Mouse (Mus musculus): ENCODE results near the gene Serpina3c. TPM values are rescaled to one million over a fixed set of nuclear protein-coding genes. Genes with fewer than 3 reads are reported as not detected.

Serpina3c gene
- polyA plus RNA-seq, 1 experiment from 2014 or later = 0.08 TPM

GRCm38 (mm10) chr12:104153041-104153645 lies 527 bp downstream of the Serpina3c start:
- H3K27me3 ChIP-seq (ENCODE audit: control insufficient read depth, insufficient read depth, low read depth, low read length) = no peaks in the 10 kb centered on the region
- no peak overlapping the region for H3K27ac ChIP-seq (ENCODE audit: low read length)
- no peak for ATAC-seq
- H3K9ac ChIP-seq (ENCODE audit: low read depth, low read length) = no peak overlapping the region
- no peak overlapping the region for H3K4me2 ChIP-seq (ENCODE audit: low read length)
- no peaks in the 10 kb centered on the region for H3K4me1 ChIP-seq (ENCODE audit: control insufficient read depth, insufficient read depth, low read length)
- no peak overlapping the region for H3K4me3 ChIP-seq (ENCODE audit: low read depth, low read length)
- H3K36me3 ChIP-seq (ENCODE audit: control insufficient read depth, insufficient read depth, low read length) = no peaks in the 10 kb centered on the region
- WGBS = 80% methylated on average over 3 of the region's 3 CpGs
- H3K9me3 ChIP-seq (replicated peaks; ENCODE audit: control insufficient read depth, low read length, poor library complexity, severe bottlenecking) = no peaks in the 10 kb centered on the region

GRCm38 (mm10) chr12:104151989-104152388 lies 1.7 kb downstream of the Serpina3c start:
- WGBS = 90% methylated on average over 2 of the region's 2 CpGs
- no peak for ATAC-seq

GRCm38 (mm10) chr12:104145571-104145970 lies 8.1 kb downstream of the Serpina3c start:
- H3K4me3 ChIP-seq (ENCODE audit: low read depth, low read length) = no peak overlapping the region
- no peak overlapping the region for H3K27ac ChIP-seq (ENCODE audit: low read length)
- H3K36me3 ChIP-seq (ENCODE audit: control insufficient read depth, insufficient read depth, low read length) = no peaks in the 10 kb centered on the region
- WGBS = 75% methylated on average over 2 of the region's 2 CpGs
- no peaks in the 10 kb centered on the region for H3K27me3 ChIP-seq (ENCODE audit: control insufficient read depth, insufficient read depth, low read depth, low read length)
- H3K9ac ChIP-seq (ENCODE audit: low read depth, low read length) = no peak overlapping the region
- no peaks in the 10 kb centered on the region for H3K9me3 ChIP-seq (replicated peaks; ENCODE audit: control insufficient read depth, low read length, poor library complexity, severe bottlenecking)
- no peaks in the 10 kb centered on the region for H3K4me1 ChIP-seq (ENCODE audit: control insufficient read depth, insufficient read depth, low read length)
- no peak for ATAC-seq
- no peak overlapping the region for H3K4me2 ChIP-seq (ENCODE audit: low read length)

More at GRCm38 (mm10) chr12:104151989-104152388, 1.7 kb downstream of the Serpina3c start:
- Histone ChIP-seq H3K4me3 (ENCODE audit: low read depth, low read length) (no peak overlapping the region), H3K9me3 (replicated peaks; ENCODE audit: control insufficient read depth, low read length, poor library complexity, severe bottlenecking) (no peaks in the 10 kb centered on the region), H3K9ac (ENCODE audit: low read depth, low read length) (no peak overlapping the region), H3K4me2 (ENCODE audit: low read length) (no peak overlapping the region), H3K27me3 (ENCODE audit: control insufficient read depth, insufficient read depth, low read depth, low read length) (no peaks in the 10 kb centered on the region), H3K27ac (ENCODE audit: low read length) (no peak overlapping the region), H3K36me3 (ENCODE audit: control insufficient read depth, insufficient read depth, low read length) (no peaks in the 10 kb centered on the region), H3K4me1 (ENCODE audit: control insufficient read depth, insufficient read depth, low read length) (no peaks in the 10 kb centered on the region)

- ATAC-seq = no peak
- Histone ChIP-seq H3K9ac (ENCODE audit: low read depth, low read length) (no peak overlapping the region), H3K27me3 (ENCODE audit: control insufficient read depth, insufficient read depth, low read depth, low read length) (no peaks in the 10 kb centered on the region), H3K4me2 (ENCODE audit: low read length) (no peak overlapping the region), H3K9me3 (replicated peaks; ENCODE audit: control insufficient read depth, low read length, poor library complexity, severe bottlenecking) (no peaks in the 10 kb centered on the region), H3K4me1 (ENCODE audit: control insufficient read depth, insufficient read depth, low read length) (no peaks in the 10 kb centered on the region), H3K27ac (ENCODE audit: low read length) (no peak overlapping the region), H3K4me3 (ENCODE audit: low read depth, low read length) (no peak overlapping the region), H3K36me3 (ENCODE audit: control insufficient read depth, insufficient read depth, low read length) (no peaks in the 10 kb centered on the region)
- 86% methylated on average over 1 of the region's 1 CpGs for WGBS
Observed at GRCm38 (mm10) chr12:104143286-104143685, 10.4 kb downstream of the Serpina3c start.

GRCm38 (mm10) chr12:104142427-104142826 lies 11.2 kb downstream of the Serpina3c start:
- Histone ChIP-seq H3K4me1 (ENCODE audit: control insufficient read depth, insufficient read depth, low read length) (no peaks in the 10 kb centered on the region), H3K36me3 (ENCODE audit: control insufficient read depth, insufficient read depth, low read length) (no peaks in the 10 kb centered on the region), H3K4me3 (ENCODE audit: low read depth, low read length) (no peak overlapping the region), H3K4me2 (ENCODE audit: low read length) (no peak overlapping the region), H3K27me3 (ENCODE audit: control insufficient read depth, insufficient read depth, low read depth, low read length) (no peaks in the 10 kb centered on the region), H3K27ac (ENCODE audit: low read length) (no peak overlapping the region), H3K9me3 (replicated peaks; ENCODE audit: control insufficient read depth, low read length, poor library complexity, severe bottlenecking) (no peaks in the 10 kb centered on the region), H3K9ac (ENCODE audit: low read depth, low read length) (no peak overlapping the region)
- ATAC-seq = no peak
- 73% methylated on average over 1 of the region's 1 CpGs for WGBS

GRCm38 (mm10) chr12:104141506-104141905 lies 12.2 kb downstream of the Serpina3c start:
- Histone ChIP-seq H3K27me3 (ENCODE audit: control insufficient read depth, insufficient read depth, low read depth, low read length) (no peaks in the 10 kb centered on the region), H3K4me3 (ENCODE audit: low read depth, low read length) (no peak overlapping the region), H3K4me1 (ENCODE audit: control insufficient read depth, insufficient read depth, low read length) (no peaks in the 10 kb centered on the region), H3K36me3 (ENCODE audit: control insufficient read depth, insufficient read depth, low read length) (no peaks in the 10 kb centered on the region), H3K27ac (ENCODE audit: low read length) (no peak overlapping the region), H3K9me3 (replicated peaks; ENCODE audit: control insufficient read depth, low read length, poor library complexity, severe bottlenecking) (no peaks in the 10 kb centered on the region), H3K9ac (ENCODE audit: low read depth, low read length) (no peak overlapping the region), H3K4me2 (ENCODE audit: low read length) (no peak overlapping the region)
- WGBS = 84% methylated on average over 1 of the region's 1 CpGs
- no peak for ATAC-seq

- Histone ChIP-seq H3K4me1 (ENCODE audit: control insufficient read depth, insufficient read depth, low read length) (no peaks in the 10 kb centered on the region), H3K27ac (ENCODE audit: low read length) (no peak overlapping the region), H3K4me2 (ENCODE audit: low read length) (no peak overlapping the region), H3K36me3 (ENCODE audit: control insufficient read depth, insufficient read depth, low read length) (no peaks in the 10 kb centered on the region), H3K27me3 (ENCODE audit: control insufficient read depth, insufficient read depth, low read depth, low read length) (no peaks in the 10 kb centered on the region), H3K9me3 (replicated peaks; ENCODE audit: control insufficient read depth, low read length, poor library complexity, severe bottlenecking) (no peaks in the 10 kb centered on the region), H3K4me3 (ENCODE audit: low read depth, low read length) (no peak overlapping the region), H3K9ac (ENCODE audit: low read depth, low read length) (no peak overlapping the region)
- no peak for ATAC-seq
- whole genome bisulfite sequencing = 92% methylated on average over 4 of the region's 4 CpGs
Observed at GRCm38 (mm10) chr12:104140543-104141103, 13.0 kb downstream of the Serpina3c start.

- no peaks in the 10 kb centered on the region for H3K36me3 ChIP-seq (ENCODE audit: control insufficient read depth, insufficient read depth, low read length)
- no peak overlapping the region for H3K4me2 ChIP-seq (ENCODE audit: low read length)
- WGBS = 86% methylated on average over 2 of the region's 2 CpGs
- no peak overlapping the region for H3K4me3 ChIP-seq (ENCODE audit: low read depth, low read length)
- ATAC-seq = no peak
- H3K4me1 ChIP-seq (ENCODE audit: control insufficient read depth, insufficient read depth, low read length) = no peaks in the 10 kb centered on the region
- no peaks in the 10 kb centered on the region for H3K9me3 ChIP-seq (replicated peaks; ENCODE audit: control insufficient read depth, low read length, poor library complexity, severe bottlenecking)
- no peaks in the 10 kb centered on the region for H3K27me3 ChIP-seq (ENCODE audit: control insufficient read depth, insufficient read depth, low read depth, low read length)
- H3K9ac ChIP-seq (ENCODE audit: low read depth, low read length) = no peak overlapping the region
- no peak overlapping the region for H3K27ac ChIP-seq (ENCODE audit: low read length)
Observed at GRCm38 (mm10) chr12:104138216-104138615, 15.5 kb downstream of the Serpina3c start.

- Histone ChIP-seq H3K27me3 (ENCODE audit: control insufficient read depth, insufficient read depth, low read depth, low read length) (no peaks in the 10 kb centered on the region), H3K4me1 (ENCODE audit: control insufficient read depth, insufficient read depth, low read length) (no peaks in the 10 kb centered on the region), H3K27ac (ENCODE audit: low read length) (no peak overlapping the region), H3K4me2 (ENCODE audit: low read length) (no peak overlapping the region), H3K9me3 (replicated peaks; ENCODE audit: control insufficient read depth, low read length, poor library complexity, severe bottlenecking) (no peaks in the 10 kb centered on the region), H3K9ac (ENCODE audit: low read depth, low read length) (no peak overlapping the region), H3K4me3 (ENCODE audit: low read depth, low read length) (no peak overlapping the region), H3K36me3 (ENCODE audit: control insufficient read depth, insufficient read depth, low read length) (no peaks in the 10 kb centered on the region)
- no peak for ATAC-seq
Observed at GRCm38 (mm10) chr12:104131041-104131440, 22.6 kb downstream of the Serpina3c start.
